Mouse (Mus musculus) lung, postnatal 0 days (tissue): ENCODE measurements around the gene Golim4.

Experiments
- CTCF ChIP-seq: IDR thresholded peaks from 2 replicates; pipeline ENCODE4 v1.5.1; 2016; ENCODE audit warnings: antibody characterized with exemption, mild to moderate bottlenecking
- EP300 ChIP-seq: IDR thresholded peaks from 2 replicates; pipeline ENCODE4 v1.6.1; 2016; ENCODE audit warnings: antibody characterized with exemption, mild to moderate bottlenecking, control low read depth

DNA sequence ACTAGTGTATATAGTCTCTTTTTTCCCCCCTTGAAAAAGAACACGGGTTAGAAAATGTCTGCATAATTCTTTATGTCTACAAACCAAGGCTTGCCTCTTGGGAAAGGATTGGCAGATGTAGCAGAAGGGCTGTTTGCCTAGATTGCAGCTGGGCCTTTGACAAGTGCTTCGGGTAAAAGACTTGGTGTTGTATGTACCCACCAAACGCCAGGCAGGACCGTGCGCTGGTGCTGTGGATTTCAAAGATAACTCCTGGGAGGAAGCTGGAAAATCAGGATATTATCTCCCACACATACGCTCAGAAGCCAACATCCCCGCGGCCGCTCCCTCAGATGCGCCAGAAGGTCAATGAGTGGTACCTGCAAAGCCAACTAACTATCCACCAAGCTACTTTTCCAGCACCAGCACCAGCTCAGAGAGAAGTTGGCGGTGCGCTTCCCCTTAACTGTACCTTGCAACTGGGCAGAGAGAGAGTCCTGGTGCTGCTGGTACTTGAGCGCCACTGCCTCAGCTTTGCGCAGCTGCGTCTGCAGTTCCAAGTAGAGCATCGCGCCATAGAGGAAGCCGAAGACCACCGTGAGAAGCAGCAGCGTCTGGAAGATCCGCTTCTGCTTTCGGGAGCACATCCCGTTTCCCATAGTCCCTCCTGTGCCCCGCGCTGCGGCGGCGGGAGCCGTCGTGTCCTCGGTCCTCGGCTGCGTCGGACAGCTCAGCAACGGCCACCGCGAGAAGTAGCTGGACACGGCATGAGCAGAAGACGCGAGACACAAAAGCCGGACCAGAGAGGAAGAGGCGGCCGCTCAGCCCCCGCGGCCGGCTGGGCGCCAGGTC lies 873 bp downstream of the Golim4 start:
- TF ChIP-seq CTCF (no peak), EP300 (no peak)
